Mouse (Mus musculus) kidney, embryonic 16.5 days (tissue): ENCODE results near the gene Olfr1396. TPM values are rescaled to one million over a fixed set of nuclear protein-coding genes. Genes with fewer than 3 reads are reported as not detected.

Experiments used
- ATAC-seq: fragments of 200-750 bp; cut with Nextera tagmentation; 2 replicates; pipeline ENCODE4 v1.8.0; 2017; ENCODE audit warnings: moderate TSS enrichment; ENCODE audit not compliant: low FRiP score, low TSS enrichment
- H3K27ac ChIP-seq: fragments of 300-500 bp; sonication (generic); 2 replicates; pipeline ENCODE4 v1.5.1; 2014; ENCODE audit warnings: low read length
- H3K27me3 ChIP-seq: fragments of 300-500 bp; sonication (generic); 2 replicates; pipeline ENCODE4 v1.6.1; 2014; ENCODE audit warnings: low read length, control low read depth, mixed read lengths; ENCODE audit not compliant: insufficient read depth
- H3K36me3 ChIP-seq: fragments of 300-500 bp; sonication (generic); 2 replicates; pipeline ENCODE4 v1.6.1; 2014; ENCODE audit warnings: low read length, control low read depth, mixed read lengths; ENCODE audit not compliant: insufficient read depth
- H3K4me1 ChIP-seq: fragments of 300-500 bp; sonication (generic); 2 replicates; pipeline ENCODE4 v1.6.1; 2014; ENCODE audit warnings: low read length, control low read depth, mixed read lengths; ENCODE audit not compliant: insufficient read depth
- H3K4me2 ChIP-seq: fragments of 300-500 bp; sonication (generic); replicated peaks from 2 replicates; pipeline ENCODE4 v1.6.1; 2014; ENCODE audit warnings: low read depth, low read length
- H3K4me3 ChIP-seq: fragments of 300-500 bp; sonication (generic); 2 replicates; pipeline ENCODE4 v1.5.1; 2014; ENCODE audit warnings: mild to moderate bottlenecking, low read length
- H3K9ac ChIP-seq: fragments of 300-500 bp; sonication (generic); replicated peaks from 2 replicates; pipeline ENCODE4 v1.6.1; 2014; ENCODE audit warnings: low read length
- H3K9me3 ChIP-seq: fragments of 300-500 bp; sonication (generic); 2 replicates; pipeline ENCODE4 v1.6.1; 2016; ENCODE audit warnings: low read length, control low read depth
- WGBS: fragments of 180-500 bp; shearing (Covaris S2); extraction: QIAGEN DNeasy Blood & Tissue Kit; methylation state at CpG from one replicate; pipeline ENCODE4 v1.1.7; 2014; 5-methylcytosine and 5-hydroxymethylcytosine counted together
- polyA plus RNA-seq: library from polyadenylated mRNA; unstranded; fragments of >200 nt; fragmentation: Nextera tagmentation; extraction: Ambion mirVana; gene quantifications from 2 replicates; pipeline ENCODE4 v1.2.1, GENCODE M21; 2015

Gene Olfr1396
- polyA plus RNA-seq, 1 experiment from 2014 or later, result not detected

GRCm38 (mm10) chr11:49107650-49108537 lies 6.8 kb downstream of the Olfr1396 start:
- WGBS, result 50% methylated on average over 10 of the region's 10 CpGs
- Histone ChIP-seq H3K9me3 (no peaks in the 10 kb centered on the region), H3K36me3 (no peaks in the 10 kb centered on the region), H3K4me3 (no peak overlapping the region), H3K27ac (no peak overlapping the region), H3K4me2 (no peak overlapping the region), H3K27me3 (no peaks in the 10 kb centered on the region), H3K4me1 (no peaks in the 10 kb centered on the region), H3K9ac (no peak overlapping the region)
- ATAC-seq, result no peak

- H3K27ac ChIP-seq, result no peak overlapping the region
- H3K4me3 ChIP-seq, result no peak overlapping the region
- no peak overlapping the region for H3K9ac ChIP-seq
- no peaks in the 10 kb centered on the region for H3K9me3 ChIP-seq
- H3K27me3 ChIP-seq, result no peaks in the 10 kb centered on the region
- no peak overlapping the region for H3K4me2 ChIP-seq
- no peaks in the 10 kb centered on the region for H3K36me3 ChIP-seq
- 78% methylated on average over 1 of the region's 1 CpGs for WGBS
- no peaks in the 10 kb centered on the region for H3K4me1 ChIP-seq
- no peak for ATAC-seq
Measured at GRCm38 (mm10) chr11:49105752-49106151, 8.9 kb downstream of the Olfr1396 start.

DNA sequence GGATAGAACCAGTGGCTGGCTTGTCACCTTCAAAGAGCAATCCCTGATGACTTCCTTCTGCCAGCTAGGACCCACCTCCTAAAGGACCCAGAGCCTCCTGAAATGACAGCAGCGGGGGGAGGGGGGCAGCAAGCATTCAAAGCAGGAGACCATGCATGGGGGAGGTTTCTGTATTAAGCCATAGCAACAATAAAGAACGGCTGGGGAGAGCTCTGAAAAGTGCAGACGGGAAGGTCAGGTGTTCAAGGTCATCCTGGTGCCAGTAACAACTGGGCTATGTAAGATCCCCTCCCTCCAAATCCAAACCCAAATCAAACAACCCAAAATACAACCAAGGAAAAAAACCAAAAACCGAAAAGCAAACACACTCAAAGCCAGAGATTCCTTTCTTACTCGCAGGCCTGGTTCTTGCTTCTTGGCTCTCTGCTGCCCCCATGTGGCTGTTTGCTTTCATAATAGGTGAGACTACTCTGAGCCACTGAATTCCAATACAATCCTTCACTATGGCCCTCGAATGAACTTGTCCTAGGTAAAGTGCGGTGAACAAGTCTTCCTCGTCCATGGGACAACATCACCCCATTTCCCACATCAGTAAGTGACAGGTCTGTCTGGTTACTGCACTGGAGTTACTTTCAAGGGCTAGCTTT lies 11.5 kb downstream of the Olfr1396 start:
- peak; percentile 66 for ATAC-seq
- 11% methylated on average over 8 of the region's 8 CpGs for WGBS
- no peaks in the 10 kb centered on the region for H3K9me3 ChIP-seq
- H3K27me3 ChIP-seq, result no peaks in the 10 kb centered on the region
- H3K4me2 ChIP-seq, result peak overlapping the region; percentile 11; the same call in 1 of the 2 replicates
- no peak overlapping the region for H3K27ac ChIP-seq
- H3K36me3 ChIP-seq, result no peaks in the 10 kb centered on the region
- no peak overlapping the region for H3K4me3 ChIP-seq
- no peak overlapping the region for H3K9ac ChIP-seq
- H3K4me1 ChIP-seq, result no peaks in the 10 kb centered on the region

DNA sequence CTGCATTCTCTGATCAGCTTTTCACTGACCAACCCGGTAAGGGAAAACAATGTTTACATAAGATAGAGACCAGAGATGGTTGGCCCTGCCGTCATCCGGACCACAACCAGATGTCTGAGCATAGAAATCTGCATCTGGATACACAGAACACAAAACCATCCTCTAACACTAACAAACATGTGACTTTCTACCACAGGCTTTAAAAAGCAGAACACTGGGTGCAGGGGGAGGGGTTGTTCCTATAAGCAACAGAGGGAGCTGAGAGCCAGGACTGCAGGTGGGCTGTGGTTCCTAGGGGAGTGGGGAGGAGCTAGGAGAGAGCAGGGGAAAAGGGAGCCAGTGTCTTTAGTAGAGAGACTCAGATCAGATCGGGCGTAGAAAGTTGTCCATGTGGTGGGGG lies 13.2 kb downstream of the Olfr1396 start:
- WGBS, result 60% methylated on average over 5 of the region's 5 CpGs
- H3K9ac ChIP-seq, result no peak overlapping the region

DNA sequence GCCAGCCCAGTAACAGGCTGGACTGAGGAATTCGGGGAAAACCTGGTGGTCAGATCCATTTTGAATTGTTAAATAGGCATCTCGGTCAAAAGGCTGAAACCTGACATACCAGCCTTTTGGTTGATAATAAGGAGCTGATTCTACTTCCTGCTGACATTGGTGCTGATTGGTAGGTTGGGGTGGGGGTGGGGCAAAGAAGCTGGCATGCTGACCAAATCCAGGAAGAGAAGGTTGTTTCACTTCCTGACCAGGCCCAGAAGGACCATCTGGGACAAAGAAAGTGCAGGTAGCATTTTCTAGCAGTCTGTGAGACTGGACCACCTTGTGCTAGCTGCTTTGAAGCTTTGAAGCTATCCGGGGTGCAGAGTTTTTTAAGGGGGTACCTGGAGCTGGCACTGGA lies 14.3 kb downstream of the Olfr1396 start:
- Histone ChIP-seq H3K9ac (no peak overlapping the region), H3K4me2 (no peak overlapping the region), H3K27ac (no peak overlapping the region), H3K27me3 (no peaks in the 10 kb centered on the region), H3K9me3 (no peaks in the 10 kb centered on the region), H3K4me3 (no peak overlapping the region), H3K36me3 (no peaks in the 10 kb centered on the region), H3K4me1 (no peaks in the 10 kb centered on the region)
- WGBS, result 92% methylated on average over 3 of the region's 3 CpGs
- no peak for ATAC-seq

More for the DNA sequence above, 13.2 kb downstream of the Olfr1396 start:
- Histone ChIP-seq H3K4me1 (no peaks in the 10 kb centered on the region), H3K36me3 (no peaks in the 10 kb centered on the region), H3K4me3 (no peak overlapping the region), H3K9me3 (no peaks in the 10 kb centered on the region), H3K27ac (no peak overlapping the region), H3K4me2 (no peak overlapping the region), H3K27me3 (no peaks in the 10 kb centered on the region)
- no peak for ATAC-seq

GRCm38 (mm10) chr11:49095367-49095766 lies 19.3 kb downstream of the Olfr1396 start:
- H3K36me3 ChIP-seq, result no peaks in the 10 kb centered on the region
- no peak overlapping the region for H3K27ac ChIP-seq
- no peaks in the 10 kb centered on the region for H3K27me3 ChIP-seq
- WGBS, result 83% methylated on average over 4 of the region's 4 CpGs
- H3K4me1 ChIP-seq, result no peaks in the 10 kb centered on the region
- no peak for ATAC-seq
- no peak overlapping the region for H3K4me2 ChIP-seq
- H3K9ac ChIP-seq, result no peak overlapping the region
- no peak overlapping the region for H3K4me3 ChIP-seq
- H3K9me3 ChIP-seq, result no peaks in the 10 kb centered on the region

GRCm38 (mm10) chr11:49093861-49094660 lies 20.6 kb downstream of the Olfr1396 start:
- WGBS, result 88% methylated on average over 6 of the region's 6 CpGs
- Histone ChIP-seq H3K27ac (no peak overlapping the region), H3K27me3 (no peaks in the 10 kb centered on the region), H3K4me3 (no peak overlapping the region), H3K9me3 (no peaks in the 10 kb centered on the region), H3K36me3 (no peaks in the 10 kb centered on the region), H3K4me1 (no peaks in the 10 kb centered on the region), H3K9ac (no peak overlapping the region), H3K4me2 (no peak overlapping the region)
- ATAC-seq, result no peak

DNA sequence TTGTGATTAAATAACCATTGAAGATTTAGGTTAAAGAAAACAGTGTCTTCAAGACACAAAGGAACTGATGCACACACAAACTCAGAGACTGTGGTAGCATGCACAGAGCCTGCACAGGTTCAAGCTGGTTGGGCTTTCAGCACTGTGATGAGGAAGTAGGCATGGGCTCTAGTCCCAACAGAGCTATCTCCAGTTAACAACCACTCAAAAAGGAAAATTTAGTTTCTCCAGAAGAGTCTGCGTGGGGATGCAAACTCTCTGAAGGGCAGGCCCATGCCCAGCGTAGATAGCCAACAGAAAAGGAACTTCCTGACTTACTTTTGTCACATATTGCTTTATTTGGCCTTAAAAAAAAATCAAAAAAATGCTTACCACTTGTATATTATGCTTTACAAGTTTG lies 21.9 kb downstream of the Olfr1396 start:
- Histone ChIP-seq H3K9ac (no peak overlapping the region), H3K9me3 (no peaks in the 10 kb centered on the region), H3K4me3 (no peak overlapping the region), H3K4me1 (0 out of 2 replicates have a peak, but pooled peaks cover 4% of the 10 kb centered on the region), H3K4me2 (no peak overlapping the region), H3K27ac (no peak overlapping the region), H3K36me3 (no peaks in the 10 kb centered on the region), H3K27me3 (no peaks in the 10 kb centered on the region)
- ATAC-seq, result no peak
- 83% methylated on average over 2 of the region's 2 CpGs for WGBS

GRCm38 (mm10) chr11:49092053-49092586 lies 22.6 kb downstream of the Olfr1396 start:
- no peak for ATAC-seq
- Histone ChIP-seq H3K4me2 (no peak overlapping the region), H3K9me3 (no peaks in the 10 kb centered on the region), H3K36me3 (no peaks in the 10 kb centered on the region), H3K9ac (no peak overlapping the region), H3K27ac (no peak overlapping the region), H3K4me3 (no peak overlapping the region), H3K4me1 (0 out of 2 replicates have a peak, but pooled peaks cover 4% of the 10 kb centered on the region), H3K27me3 (no peaks in the 10 kb centered on the region)
- WGBS, result 91% methylated on average over 1 of the region's 1 CpGs
